Mouse (Mus musculus): ENCODE measurements around the gene Cntnap2. TPM values are rescaled to one million over a fixed set of nuclear protein-coding genes. Genes with fewer than 3 reads are reported as not detected.

Gene Cntnap2
- polyA plus RNA-seq, 1 experiment from 2014 or later: 0.55 TPM

GRCm38 (mm10) chr6:47231513-47231912 lies 2172.4 kb downstream of the Cntnap2 start:
- WGBS: 65% methylated on average over 6 of the region's 6 CpGs
- H3K4me1 ChIP-seq (ENCODE audit: control insufficient read depth in 2 of 2, insufficient read depth in 2 of 2, low read length in 2 of 2): no peaks in the 10 kb centered on the region
- ATAC-seq (ENCODE audit: insufficient number of reproducible peaks, insufficient read depth, low FRiP score, low read depth): no peak

GRCm38 (mm10) chr6:47239376-47239921 lies 2180.3 kb downstream of the Cntnap2 start:
- ATAC-seq (ENCODE audit: insufficient number of reproducible peaks, insufficient read depth, low FRiP score, low read depth): no peak
- Histone ChIP-seq H3K9ac (ENCODE audit: low read length) (no peak overlapping the region), H3K27ac (replicated peaks in 1 of 2; ENCODE audit: control insufficient read depth in 1 of 2, insufficient read depth in 1 of 2, low read depth in 2 of 2, low read length in 2 of 2) (no peak overlapping the region), H3K36me3 (ENCODE audit: control insufficient read depth, insufficient read depth, low read length) (no peaks in the 10 kb centered on the region), H3K4me2 (ENCODE audit: low read length) (no peak overlapping the region), H3K4me1 (ENCODE audit: control insufficient read depth in 2 of 2, insufficient read depth in 2 of 2, low read length in 2 of 2) (peaks cover 3 to 6% of the 10 kb centered on the region in 2 experiments; a peak in 2 of 4 replicates), H3K4me3 (ENCODE audit: control insufficient read depth in 1 of 2, insufficient read depth in 1 of 2, low read depth in 1 of 2, low read length in 2 of 2) (no peak overlapping the region), H3K27me3 (ENCODE audit: control insufficient read depth, insufficient read depth, low read length) (no peaks in the 10 kb centered on the region), H3K9me3 (ENCODE audit: control insufficient read depth, low read length) (no peaks in the 10 kb centered on the region)
- 21% methylated on average over 3 of the region's 3 CpGs for WGBS

More at GRCm38 (mm10) chr6:47231513-47231912, 2172.4 kb downstream of the Cntnap2 start:
- H3K9ac ChIP-seq (ENCODE audit: low read length): no peak overlapping the region
- H3K27me3 ChIP-seq (ENCODE audit: control insufficient read depth, insufficient read depth, low read length): no peaks in the 10 kb centered on the region
- H3K9me3 ChIP-seq (ENCODE audit: control insufficient read depth, low read length): no peaks in the 10 kb centered on the region
- no peaks in the 10 kb centered on the region for H3K36me3 ChIP-seq (ENCODE audit: control insufficient read depth, insufficient read depth, low read length)
- no peak overlapping the region for H3K4me2 ChIP-seq (ENCODE audit: low read length)
- no peak overlapping the region for H3K4me3 ChIP-seq (ENCODE audit: control insufficient read depth in 1 of 2, insufficient read depth in 1 of 2, low read depth in 1 of 2, low read length in 2 of 2)
- no peak overlapping the region for H3K27ac ChIP-seq (replicated peaks in 1 of 2; ENCODE audit: control insufficient read depth in 1 of 2, insufficient read depth in 1 of 2, low read depth in 2 of 2, low read length in 2 of 2)

GRCm38 (mm10) chr6:47241379-47241778 lies 2182.2 kb downstream of the Cntnap2 start:
- no peaks in the 10 kb centered on the region for H3K36me3 ChIP-seq (ENCODE audit: control insufficient read depth, insufficient read depth, low read length)
- no peak overlapping the region for H3K27ac ChIP-seq (replicated peaks in 1 of 2; ENCODE audit: control insufficient read depth in 1 of 2, insufficient read depth in 1 of 2, low read depth in 2 of 2, low read length in 2 of 2)
- H3K27me3 ChIP-seq (ENCODE audit: control insufficient read depth, insufficient read depth, low read length): no peaks in the 10 kb centered on the region
- H3K9ac ChIP-seq (ENCODE audit: low read length): no peak overlapping the region
- no peak overlapping the region for H3K4me2 ChIP-seq (ENCODE audit: low read length)
- H3K4me3 ChIP-seq (ENCODE audit: control insufficient read depth in 1 of 2, insufficient read depth in 1 of 2, low read depth in 1 of 2, low read length in 2 of 2): no peak overlapping the region
- peaks cover 3 to 6% of the 10 kb centered on the region in 2 experiments; a peak in 3 of 4 replicates for H3K4me1 ChIP-seq (ENCODE audit: control insufficient read depth in 2 of 2, insufficient read depth in 2 of 2, low read length in 2 of 2)
- ATAC-seq (ENCODE audit: insufficient number of reproducible peaks, insufficient read depth, low FRiP score, low read depth): no peak
- no peaks in the 10 kb centered on the region for H3K9me3 ChIP-seq (ENCODE audit: control insufficient read depth, low read length)

GRCm38 (mm10) chr6:47243863-47244606 lies 2184.9 kb downstream of the Cntnap2 start:
- no peak overlapping the region for H3K27ac ChIP-seq (replicated peaks in 1 of 2; ENCODE audit: control insufficient read depth in 1 of 2, insufficient read depth in 1 of 2, low read depth in 2 of 2, low read length in 2 of 2)
- WGBS: 16% methylated on average over 6 of the region's 6 CpGs
- ATAC-seq (ENCODE audit: insufficient number of reproducible peaks, insufficient read depth, low FRiP score, low read depth): no peak
- peaks cover 3 to 6% of the 10 kb centered on the region in 2 experiments; a peak in 3 of 4 replicates for H3K4me1 ChIP-seq (ENCODE audit: control insufficient read depth in 2 of 2, insufficient read depth in 2 of 2, low read length in 2 of 2)
- H3K9ac ChIP-seq (ENCODE audit: low read length): no peak overlapping the region
- H3K27me3 ChIP-seq (ENCODE audit: control insufficient read depth, insufficient read depth, low read length): no peaks in the 10 kb centered on the region
- H3K36me3 ChIP-seq (ENCODE audit: control insufficient read depth, insufficient read depth, low read length): no peaks in the 10 kb centered on the region
- H3K4me3 ChIP-seq (ENCODE audit: control insufficient read depth in 1 of 2, insufficient read depth in 1 of 2, low read depth in 1 of 2, low read length in 2 of 2): 0 out of 4 replicates have a peak overlapping the region, but pooled peaks have one; percentile 4 to 9
- H3K4me2 ChIP-seq (ENCODE audit: low read length): peak overlapping the region; percentile 57
- H3K9me3 ChIP-seq (ENCODE audit: control insufficient read depth, low read length): no peaks in the 10 kb centered on the region

GRCm38 (mm10) chr6:47244642-47245041 lies 2185.5 kb downstream of the Cntnap2 start:
- Histone ChIP-seq H3K4me3 (ENCODE audit: control insufficient read depth in 1 of 2, insufficient read depth in 1 of 2, low read depth in 1 of 2, low read length in 2 of 2) (0 out of 4 replicates have a peak overlapping the region, but pooled peaks have one; percentile 4 to 9), H3K4me2 (ENCODE audit: low read length) (peak overlapping the region; percentile 57), H3K4me1 (ENCODE audit: control insufficient read depth in 2 of 2, insufficient read depth in 2 of 2, low read length in 2 of 2) (peaks cover 0 to 6% of the 10 kb centered on the region in 2 experiments; a peak in 3 of 4 replicates), H3K36me3 (ENCODE audit: control insufficient read depth, insufficient read depth, low read length) (no peaks in the 10 kb centered on the region), H3K9ac (ENCODE audit: low read length) (no peak overlapping the region), H3K27me3 (ENCODE audit: control insufficient read depth, insufficient read depth, low read length) (no peaks in the 10 kb centered on the region), H3K9me3 (ENCODE audit: control insufficient read depth, low read length) (no peaks in the 10 kb centered on the region), H3K27ac (replicated peaks in 1 of 2; ENCODE audit: control insufficient read depth in 1 of 2, insufficient read depth in 1 of 2, low read depth in 2 of 2, low read length in 2 of 2) (no peak overlapping the region)
- ATAC-seq (ENCODE audit: insufficient number of reproducible peaks, insufficient read depth, low FRiP score, low read depth): no peak
- 19% methylated on average over 7 of the region's 7 CpGs for WGBS

GRCm38 (mm10) chr6:47255270-47255669 lies 2196.1 kb downstream of the Cntnap2 start:
- WGBS: 77% methylated on average over 2 of the region's 2 CpGs
- H3K9me3 ChIP-seq (ENCODE audit: control insufficient read depth, low read length): no peaks in the 10 kb centered on the region
- no peak overlapping the region for H3K9ac ChIP-seq (ENCODE audit: low read length)
- peaks cover 5 to 6% of the 10 kb centered on the region in 2 experiments; a peak in 3 of 4 replicates for H3K4me1 ChIP-seq (ENCODE audit: control insufficient read depth in 2 of 2, insufficient read depth in 2 of 2, low read length in 2 of 2)
- H3K27ac ChIP-seq (replicated peaks in 1 of 2; ENCODE audit: control insufficient read depth in 1 of 2, insufficient read depth in 1 of 2, low read depth in 2 of 2, low read length in 2 of 2): no peak overlapping the region
- no peak overlapping the region for H3K4me3 ChIP-seq (ENCODE audit: control insufficient read depth in 1 of 2, insufficient read depth in 1 of 2, low read depth in 1 of 2, low read length in 2 of 2)
- no peak overlapping the region for H3K4me2 ChIP-seq (ENCODE audit: low read length)
- H3K36me3 ChIP-seq (ENCODE audit: control insufficient read depth, insufficient read depth, low read length): no peaks in the 10 kb centered on the region
- H3K27me3 ChIP-seq (ENCODE audit: control insufficient read depth, insufficient read depth, low read length): no peaks in the 10 kb centered on the region
- no peak for ATAC-seq (ENCODE audit: insufficient number of reproducible peaks, insufficient read depth, low FRiP score, low read depth)

- WGBS: 59% methylated on average over 4 of the region's 4 CpGs
Measured at GRCm38 (mm10) chr6:47256227-47256887, 2197.2 kb downstream of the Cntnap2 start.

More at GRCm38 (mm10) chr6:47256227-47256887, 2197.2 kb downstream of the Cntnap2 start:
- no peaks in the 10 kb centered on the region for H3K27me3 ChIP-seq (ENCODE audit: control insufficient read depth, insufficient read depth, low read length)
- H3K4me2 ChIP-seq (ENCODE audit: low read length): no peak overlapping the region
- no peaks in the 10 kb centered on the region for H3K36me3 ChIP-seq (ENCODE audit: control insufficient read depth, insufficient read depth, low read length)
- H3K4me1 ChIP-seq (ENCODE audit: control insufficient read depth in 2 of 2, insufficient read depth in 2 of 2, low read length in 2 of 2): peaks cover 5 to 6% of the 10 kb centered on the region in 2 experiments; a peak in 3 of 4 replicates
- H3K4me3 ChIP-seq (ENCODE audit: control insufficient read depth in 1 of 2, insufficient read depth in 1 of 2, low read depth in 1 of 2, low read length in 2 of 2): no peak overlapping the region
- no peak overlapping the region for H3K9ac ChIP-seq (ENCODE audit: low read length)
- H3K9me3 ChIP-seq (ENCODE audit: control insufficient read depth, low read length): no peaks in the 10 kb centered on the region
- no peak for ATAC-seq (ENCODE audit: insufficient number of reproducible peaks, insufficient read depth, low FRiP score, low read depth)
- no peak overlapping the region for H3K27ac ChIP-seq (replicated peaks in 1 of 2; ENCODE audit: control insufficient read depth in 1 of 2, insufficient read depth in 1 of 2, low read depth in 2 of 2, low read length in 2 of 2)

All from heart, embryonic 14.5 days (tissue).